In genomic region chr13:54548036-54548435, GRCm38 (mm10) we compare ENCODE assay signal across 22 mouse cellular contexts. TPM values are rescaled to one million over a fixed set of nuclear protein-coding genes. Genes with fewer than 3 reads are reported as not detected.
DNase-seq lines count a peak whose midpoint lies in the region; ATAC-seq and TF ChIP-seq lines count a peak whose summit lies in the region.
"Had no signal": no experiment of that assay in that cellular context is flagged by ENCODE, and none has a peak within 500 bp of the region (broad histone marks: within the 10 kb centered on the region; RNA-seq: fewer than 3 reads in every experiment).

No protein-coding gene starts in this region.

- H3K9ac ChIP-seq in intestine, postnatal 0 days (ENCODE audit: low read depth, low read length), result no peak overlapping the region
- no peak overlapping the region for H3K9ac ChIP-seq in intestine, embryonic 16.5 days (ENCODE audit: low read depth, low read length)
- H3K9ac ChIP-seq in kidney, embryonic 14.5 days (ENCODE audit: low read depth, low read length), result no peak overlapping the region
- H3K9ac ChIP-seq: forebrain, embryonic 13.5 days; heart, embryonic 13.5 days; hindbrain, embryonic 14.5 days had no signal

- no peak for TF ChIP-seq POLR2A in kidney, adult 2 months (IDR thresholded peaks at IDR 0.05; ENCODE audit: low read depth, low read length)

- H3K36me3 ChIP-seq in intestine, postnatal 0 days (ENCODE audit: control insufficient read depth, insufficient read depth), result peaks cover 42% of the 10 kb centered on the region
- peaks cover 9% of the 10 kb centered on the region; the same call in 1 of the 2 replicates for H3K36me3 ChIP-seq in intestine, embryonic 16.5 days (ENCODE audit: control insufficient read depth, insufficient read depth, low read length)
- H3K36me3 ChIP-seq in kidney, adult 2 months (ENCODE audit: control insufficient read depth, insufficient read depth, low read length), result peaks cover 18% of the 10 kb centered on the region
- H3K36me3 ChIP-seq in kidney, embryonic 14.5 days (ENCODE audit: control insufficient read depth, insufficient read depth, low read length), result peaks cover 55% of the 10 kb centered on the region

- no peak overlapping the region for H3K4me3 ChIP-seq in intestine, postnatal 0 days (ENCODE audit: low read depth, low read length)
- no peak overlapping the region for H3K4me3 ChIP-seq in intestine, embryonic 16.5 days (ENCODE audit: low read length)
- H3K4me3 ChIP-seq in kidney, adult 2 months (ENCODE audit: insufficient read depth, low read depth, low read length), result no peak overlapping the region
- H3K4me3 ChIP-seq in kidney, embryonic 14.5 days (ENCODE audit: low read length), result no peak overlapping the region
- H3K4me3 ChIP-seq: forebrain, embryonic 10.5 days; forebrain, embryonic 13.5 days; heart, adult 2 months; heart, embryonic 10.5 days; heart, embryonic 13.5 days had no signal

- no peaks in the 10 kb centered on the region for H3K9me3 ChIP-seq in intestine, postnatal 0 days (ENCODE audit: control insufficient read depth)
- H3K9me3 ChIP-seq in intestine, embryonic 16.5 days (ENCODE audit: control insufficient read depth, low read length), result no peaks in the 10 kb centered on the region
- H3K9me3 ChIP-seq in kidney, embryonic 14.5 days (ENCODE audit: control insufficient read depth, low read length), result no peaks in the 10 kb centered on the region
- H3K9me3 ChIP-seq: forebrain, embryonic 10.5 days; forebrain, embryonic 13.5 days; heart, embryonic 10.5 days; heart, embryonic 13.5 days had no signal

- H3K27ac ChIP-seq in intestine, postnatal 0 days (ENCODE audit: low read depth, low read length), result 0 out of 2 replicates have a peak overlapping the region, but pooled peaks have one; percentile 3
- no peak overlapping the region for H3K27ac ChIP-seq in intestine, embryonic 16.5 days (ENCODE audit: low read length)
- H3K27ac ChIP-seq in kidney, adult 2 months (ENCODE audit: insufficient read depth, low read depth, low read length), result no peak overlapping the region
- no peak overlapping the region for H3K27ac ChIP-seq in kidney, embryonic 14.5 days (ENCODE audit: low read depth, low read length)
- H3K27ac ChIP-seq: forebrain, embryonic 10.5 days; forebrain, embryonic 13.5 days; heart, adult 2 months; heart, embryonic 10.5 days; heart, embryonic 13.5 days; hindbrain, embryonic 14.5 days had no signal

- no peak for TF ChIP-seq CTCF in intestine, postnatal 0 days (IDR thresholded peaks at IDR 0.05; ENCODE audit: low read depth)
- TF ChIP-seq CTCF in kidney, adult 2 months (conservative IDR thresholded peaks at IDR 0.05; ENCODE audit: insufficient read depth, insufficient read length, low read depth, low read length), result no peak

- H3K4me1 ChIP-seq in intestine, postnatal 0 days (replicated peaks; ENCODE audit: control insufficient read depth, insufficient read depth, low read length), result no peaks in the 10 kb centered on the region
- H3K4me1 ChIP-seq in intestine, embryonic 16.5 days (ENCODE audit: control insufficient read depth, insufficient read depth, low read length), result no peaks in the 10 kb centered on the region
- H3K4me1 ChIP-seq in kidney, adult 2 months (ENCODE audit: control insufficient read depth, insufficient read depth, low read length), result peaks cover 12% of the 10 kb centered on the region; the same call in 1 of the 2 replicates
- no peaks in the 10 kb centered on the region for H3K4me1 ChIP-seq in kidney, embryonic 14.5 days (ENCODE audit: control insufficient read depth, insufficient read depth, low read length)
- H3K4me1 ChIP-seq: forebrain, embryonic 10.5 days; forebrain, embryonic 13.5 days; heart, embryonic 10.5 days; heart, embryonic 13.5 days had no signal

- ATAC-seq in intestine, postnatal 0 days, result no peak
- ATAC-seq in intestine, embryonic 16.5 days, result no peak
- no peak for ATAC-seq in kidney, embryonic 14.5 days (ENCODE audit: low FRiP score, low TSS enrichment)
- ATAC-seq: forebrain, embryonic 13.5 days; forebrain, embryonic 16.5 days had no signal

- 82% methylated on average over 7 of the region's 7 CpGs for WGBS in intestine, postnatal 0 days
- 87% methylated on average over 7 of the region's 7 CpGs for WGBS in intestine, embryonic 16.5 days
- 46% methylated on average over 7 of the region's 7 CpGs for WGBS in kidney, adult 2 months
- WGBS in kidney, embryonic 14.5 days, result 84% methylated on average over 7 of the region's 7 CpGs

- no peak overlapping the region for H3K4me2 ChIP-seq in intestine, postnatal 0 days (replicated peaks; ENCODE audit: low read depth)
- no peak overlapping the region for H3K4me2 ChIP-seq in intestine, embryonic 16.5 days (ENCODE audit: low read depth, low read length)
- no peak overlapping the region for H3K4me2 ChIP-seq in kidney, embryonic 14.5 days (replicated peaks; ENCODE audit: low read depth, low read length)
- H3K4me2 ChIP-seq: forebrain, embryonic 13.5 days; heart, embryonic 13.5 days; hindbrain, embryonic 14.5 days had no signal

- no peaks in the 10 kb centered on the region for H3K27me3 ChIP-seq in intestine, postnatal 0 days (replicated peaks; ENCODE audit: control insufficient read depth, insufficient read depth, low read length)
- no peaks in the 10 kb centered on the region for H3K27me3 ChIP-seq in intestine, embryonic 16.5 days (replicated peaks; ENCODE audit: control insufficient read depth, insufficient read depth, low read length)
- no peaks in the 10 kb centered on the region for H3K27me3 ChIP-seq in kidney, adult 2 months (replicated peaks; ENCODE audit: control insufficient read depth, insufficient read depth, low read length)
- H3K27me3 ChIP-seq in kidney, embryonic 14.5 days (ENCODE audit: control insufficient read depth, insufficient read depth, low read length), result no peaks in the 10 kb centered on the region
- H3K27me3 ChIP-seq: forebrain, embryonic 13.5 days; heart, embryonic 13.5 days had no signal

- DNase-seq in kidney, adult 2 months, result peak; percentile 58
- peak; percentile 32 to 66 for DNase-seq in kidney, postnatal 25 days
- no peak for DNase-seq in kidney, postnatal 4 days
- DNase-seq: adrenal gland, postnatal 10 days; adrenal gland, postnatal 36 days; cerebellum, adult 18-20 months; cerebellum, adult 9-10 months; cerebellum, postnatal 14 days; gastrocnemius, postnatal 10 days; gastrocnemius, postnatal 36 days; heart, adult 2 months; heart, postnatal 14 days; heart, postnatal 4 days had no signal

RNA-seq across cellular contexts. Expression of gene 4833439L19Rik, which starts 17.2 kb away (rescaled TPM):
- 99.5 and 99.6 TPM in 2 replicates for polyA plus RNA-seq in intestine, postnatal 0 days (2015; fragmentation: Nextera tagmentation; extraction: Ambion mirVana)
- polyA plus RNA-seq in intestine, embryonic 16.5 days (2015; fragmentation: Nextera tagmentation; extraction: Ambion mirVana), result 126 and 127 TPM in 2 replicates
- 701 and 716 TPM in 2 replicates for polyA plus RNA-seq in kidney, adult 2 months (2012; rRNA removed)
- 96.7 and 158 TPM in 2 replicates for polyA plus RNA-seq in kidney, embryonic 14.5 days (2014; fragmentation: Nextera tagmentation; extraction: Ambion mirVana)

RNA-seq across cellular contexts. Expression of gene Arl10, which starts 26.8 kb away (rescaled TPM):
- polyA plus RNA-seq in intestine, postnatal 0 days (2015; fragmentation: Nextera tagmentation; extraction: Ambion mirVana), result 9.3 and 11.3 TPM in 2 replicates
- polyA plus RNA-seq in intestine, embryonic 16.5 days (2015; fragmentation: Nextera tagmentation; extraction: Ambion mirVana), result 18.8 and 21.5 TPM in 2 replicates
- 20.1 and 23.3 TPM in 2 replicates for polyA plus RNA-seq in kidney, adult 2 months (2012; rRNA removed)
- polyA plus RNA-seq in kidney, embryonic 14.5 days (2014; fragmentation: Nextera tagmentation; extraction: Ambion mirVana), result 29.7 and 33.5 TPM in 2 replicates

RNA-seq across cellular contexts. Expression of gene Nop16, which starts 41.9 kb away (rescaled TPM):
- 25.3 and 25.7 TPM in 2 replicates for polyA plus RNA-seq in intestine, postnatal 0 days (2015; fragmentation: Nextera tagmentation; extraction: Ambion mirVana)
- 75.3 and 91.4 TPM in 2 replicates for polyA plus RNA-seq in intestine, embryonic 16.5 days (2015; fragmentation: Nextera tagmentation; extraction: Ambion mirVana)
- polyA plus RNA-seq in kidney, adult 2 months (2012; rRNA removed), result 13.7 and 19.0 TPM in 2 replicates
- 78.6 and 88.6 TPM in 2 replicates for polyA plus RNA-seq in kidney, embryonic 14.5 days (2014; fragmentation: Nextera tagmentation; extraction: Ambion mirVana)

RNA-seq across cellular contexts. Expression of gene Higd2a, which starts 42.0 kb away (rescaled TPM):
- polyA plus RNA-seq in intestine, postnatal 0 days (2015; fragmentation: Nextera tagmentation; extraction: Ambion mirVana), result 289 and 298 TPM in 2 replicates
- polyA plus RNA-seq in intestine, embryonic 16.5 days (2015; fragmentation: Nextera tagmentation; extraction: Ambion mirVana), result 260 TPM in 2 replicates
- 365 and 419 TPM in 2 replicates for polyA plus RNA-seq in kidney, adult 2 months (2012; rRNA removed)
- 203 and 224 TPM in 2 replicates for polyA plus RNA-seq in kidney, embryonic 14.5 days (2014; fragmentation: Nextera tagmentation; extraction: Ambion mirVana)

RNA-seq across cellular contexts. Expression of gene Simc1, which starts 44.5 kb away (rescaled TPM):
- polyA plus RNA-seq in intestine, postnatal 0 days (2015; fragmentation: Nextera tagmentation; extraction: Ambion mirVana), result 2.1 and 2.2 TPM in 2 replicates
- 5.0 and 5.1 TPM in 2 replicates for polyA plus RNA-seq in intestine, embryonic 16.5 days (2015; fragmentation: Nextera tagmentation; extraction: Ambion mirVana)
- polyA plus RNA-seq in kidney, adult 2 months (2012; rRNA removed), result 7.5 and 9.1 TPM in 2 replicates
- 14.0 and 17.9 TPM in 2 replicates for polyA plus RNA-seq in kidney, embryonic 14.5 days (2014; fragmentation: Nextera tagmentation; extraction: Ambion mirVana)

Comparison
In these comparisons a context has a peak if more than half of its experiments do, and no peak if none do; other contexts are left out.
1. DNase-seq: peak in kidney, adult 2 months (single experiment) and kidney, postnatal 25 days (2 of 2); none in kidney, postnatal 4 days (0 of 2).